Mouse (Mus musculus) adrenal gland, adult (tissue): ENCODE data around the gene Traf3ip1.

ENCODE experiments used
- DNase-seq, 2 experiments: peaks; one replicate each; pipeline ENCODE4 v3.0.0; 2022 to 2023; ENCODE audit warnings: low spot score in 1 of 2; ENCODE audit not compliant: inconsistent age in 2 of 2

The Traf3ip1 gene

DNA sequence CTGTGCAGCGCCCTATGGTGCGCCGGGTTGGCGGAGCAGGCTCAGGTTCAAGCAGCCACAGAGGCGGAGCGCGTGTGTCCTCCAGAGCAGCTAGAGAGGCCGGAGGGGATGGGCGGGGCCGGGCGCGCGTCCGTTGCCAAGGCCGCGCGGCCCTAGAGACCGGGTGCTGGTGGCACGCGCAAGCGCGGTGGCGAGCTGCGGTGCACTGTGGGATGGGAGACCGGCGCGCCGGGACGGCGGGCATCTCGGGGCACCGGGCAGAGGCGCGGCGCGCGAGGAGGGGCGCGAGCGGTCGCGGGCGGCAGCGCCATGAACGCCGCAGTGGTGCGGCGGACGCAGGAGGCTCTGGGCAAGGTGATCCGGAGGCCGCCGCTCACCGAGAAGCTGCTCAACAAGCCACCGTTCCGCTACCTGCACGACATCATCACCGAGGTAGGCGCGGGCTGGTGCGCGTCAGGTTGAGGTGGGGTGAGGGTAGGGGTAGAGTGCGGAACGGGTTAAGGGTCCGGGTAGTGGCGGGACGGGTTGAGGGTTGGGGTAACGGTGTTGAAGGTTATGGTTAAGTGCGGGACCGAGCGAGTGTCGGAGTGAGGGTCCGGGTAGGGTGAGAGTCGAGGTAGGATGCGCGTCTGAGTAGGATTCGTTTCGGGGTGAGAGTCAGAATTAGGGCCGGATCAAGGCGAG is at the start of gene Traf3ip1:
Traf3ip1 (plus strand) TSS at position 191 of the 684 bp plus-strand sequence.
- peak; percentile 95 to 98 for DNase-seq

DNA sequence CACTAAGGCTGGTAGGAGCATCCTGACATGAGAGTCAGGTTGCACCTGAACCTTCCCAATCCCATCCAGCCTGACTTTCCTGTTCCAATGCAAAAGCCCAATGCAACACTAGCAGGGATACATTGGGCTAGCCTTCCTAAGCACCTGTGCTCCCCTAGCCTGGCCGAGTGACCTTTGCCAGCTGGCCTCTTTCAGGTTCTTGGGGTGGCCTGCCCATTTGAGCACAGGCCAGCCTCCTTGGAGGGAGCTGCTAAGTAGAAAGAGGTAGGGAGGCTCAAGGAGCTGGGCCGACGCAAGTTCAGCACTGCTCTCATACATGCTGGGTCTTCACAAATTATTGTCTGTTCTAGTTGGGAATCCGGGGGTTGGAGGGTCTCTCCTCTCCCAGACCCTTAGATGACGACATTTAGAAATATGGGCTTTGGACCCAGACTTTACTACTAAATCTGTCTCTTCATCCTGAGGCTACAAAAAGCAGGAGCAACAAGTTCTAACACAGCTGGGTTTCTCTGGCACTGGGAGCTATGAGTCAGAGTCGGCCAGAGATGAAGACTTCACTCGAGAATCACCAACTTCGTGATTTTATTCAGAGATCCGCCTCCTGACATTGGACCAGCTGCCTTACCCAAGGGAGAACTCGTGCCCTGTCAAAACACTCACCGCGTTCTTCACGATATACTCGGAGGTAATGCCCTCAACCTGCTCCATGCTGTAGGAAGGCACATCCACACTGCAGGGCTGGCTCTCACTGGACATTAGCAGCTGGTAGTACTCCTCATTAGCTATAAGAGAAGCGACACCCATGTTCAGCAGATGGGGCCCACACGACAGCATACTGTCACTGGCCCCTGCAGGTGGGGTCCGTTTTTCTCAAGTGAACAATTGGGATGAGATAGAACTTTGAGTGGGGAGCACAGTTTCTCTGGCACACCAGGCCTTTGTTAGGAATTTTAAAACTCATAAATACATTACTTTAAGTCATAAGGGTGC is 49.3 kb upstream of the Traf3ip1 start:
- peak; percentile 82 to 92 for DNase-seq

DNA sequence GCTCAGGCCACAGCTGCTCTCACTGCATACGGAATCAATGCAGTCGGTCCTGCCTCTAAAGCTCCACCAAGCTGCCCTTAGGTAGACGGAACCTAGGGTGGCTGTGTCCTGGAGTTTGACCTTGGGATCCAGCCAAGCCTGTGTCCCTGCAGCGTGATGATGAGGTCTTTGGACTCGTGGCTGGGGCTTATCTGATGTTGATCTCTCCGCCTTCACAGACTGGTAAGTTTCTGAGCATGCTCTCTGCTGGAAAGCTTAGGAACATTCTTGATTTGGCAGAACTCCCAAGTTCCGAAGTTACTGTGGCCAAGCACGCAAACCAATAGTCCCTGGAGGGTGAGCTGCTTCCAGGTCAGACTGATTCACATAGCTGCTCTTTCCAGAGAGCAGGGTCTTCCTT is 48.4 kb upstream of the Traf3ip1 start:
- peak; percentile 95 to 98 for DNase-seq

DNA sequence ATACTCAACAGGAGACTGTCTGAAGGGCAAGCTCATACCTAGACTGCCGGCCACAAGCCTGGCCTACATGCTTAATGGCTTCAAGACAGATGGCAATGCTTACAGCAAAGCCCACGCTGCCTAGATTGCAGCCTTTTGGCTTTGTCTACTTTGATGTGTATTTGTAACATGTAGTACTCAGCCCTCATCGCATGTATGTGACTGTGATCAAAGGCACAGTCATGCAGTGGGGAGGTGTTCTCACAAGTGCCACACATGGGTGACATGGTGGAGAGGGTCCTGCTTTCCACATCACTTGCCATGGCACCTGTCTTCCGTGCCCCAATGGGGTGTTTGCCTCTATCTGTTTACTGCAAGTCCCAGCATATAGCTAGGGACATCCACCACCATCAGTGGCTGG is 47.9 kb upstream of the Traf3ip1 start:
- DNase-seq = no peak

DNA sequence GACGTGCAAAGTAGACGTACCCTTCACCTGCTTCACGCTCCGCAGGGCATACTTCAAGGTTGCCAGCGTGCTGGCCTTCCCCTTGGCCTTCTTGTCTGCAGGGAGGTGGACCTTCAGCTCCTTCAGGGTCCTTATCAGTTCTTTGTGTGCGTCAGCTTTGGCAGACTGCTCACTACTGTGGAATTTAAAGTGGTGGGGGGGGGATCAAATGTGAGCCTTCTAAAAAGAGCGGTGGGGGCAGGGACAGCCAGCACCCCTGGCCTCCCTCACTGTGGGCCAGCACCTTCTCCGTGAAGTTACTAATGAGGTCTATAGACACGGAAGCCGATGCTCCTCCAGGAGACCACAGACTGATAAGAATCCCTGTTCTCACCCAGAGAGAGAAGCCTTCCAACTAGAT is 45.8 kb upstream of the Traf3ip1 start:
- peak; percentile 86 to 90 for DNase-seq

DNA sequence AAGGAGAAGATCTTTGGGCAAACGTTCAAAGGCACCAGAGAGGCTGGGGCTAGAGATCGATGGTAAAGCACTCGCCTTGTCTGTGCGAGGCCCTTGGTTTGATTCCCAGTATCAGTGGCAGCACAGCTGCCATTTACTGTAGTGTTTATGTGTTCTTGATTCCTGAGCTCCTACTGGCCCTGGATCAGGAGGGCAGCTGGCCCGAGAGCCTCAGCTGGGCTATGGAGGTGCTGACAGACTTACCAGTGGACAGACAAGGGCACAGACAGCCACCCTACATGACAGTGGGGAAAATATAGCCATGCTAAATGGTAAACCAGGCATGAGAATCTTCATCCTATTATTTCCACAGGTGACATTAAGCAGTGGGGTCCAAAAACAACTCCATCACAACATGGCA is 43.6 kb upstream of the Traf3ip1 start:
- DNase-seq = no peak

DNA sequence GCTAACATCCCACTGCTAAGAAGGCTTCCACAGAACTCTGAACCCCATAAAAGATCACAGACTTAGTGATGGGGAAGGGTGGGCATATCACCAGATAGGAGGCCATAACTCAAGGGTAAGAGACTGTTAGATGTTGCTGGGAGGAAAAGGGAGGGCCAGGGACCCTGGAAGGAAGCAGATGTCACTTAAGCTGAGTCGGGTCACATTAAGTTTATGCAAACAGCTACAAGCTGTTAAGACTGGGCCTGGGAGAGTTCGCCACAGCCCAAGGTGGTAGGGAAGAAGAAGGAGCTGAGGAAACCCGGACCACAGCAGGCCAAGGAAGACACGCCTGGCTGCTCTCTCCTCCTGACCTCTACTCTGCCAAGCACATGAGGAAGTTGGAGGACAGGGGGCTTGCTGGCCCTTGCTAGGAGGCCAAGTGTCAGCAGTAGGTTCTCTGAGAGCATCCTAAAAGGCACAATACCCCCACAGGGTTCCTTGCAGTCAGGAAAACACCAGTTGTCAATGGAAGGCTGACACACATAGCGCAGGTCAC is 42.8 kb upstream of the Traf3ip1 start:
- no peak for DNase-seq

DNA sequence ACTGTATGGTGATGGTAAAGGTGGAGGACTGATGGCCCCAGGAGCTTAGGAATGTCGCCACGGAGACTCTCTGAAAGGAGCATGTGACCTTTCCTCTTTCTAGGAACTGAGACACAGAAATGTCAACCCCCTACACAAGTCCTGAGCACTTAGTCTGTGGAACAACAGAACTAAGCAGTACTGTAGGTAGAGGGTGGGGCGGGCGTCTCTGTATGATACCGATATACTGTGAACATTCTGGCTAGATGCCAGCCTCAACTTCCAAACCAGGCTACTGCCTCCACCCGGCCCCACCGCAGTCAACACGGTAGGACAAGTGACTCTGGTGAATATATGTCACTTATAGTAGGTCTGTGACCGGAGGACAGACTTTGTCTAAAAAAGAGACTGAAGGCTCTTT is 40.5 kb upstream of the Traf3ip1 start:
- DNase-seq = peak; percentile 26 to 50

DNA sequence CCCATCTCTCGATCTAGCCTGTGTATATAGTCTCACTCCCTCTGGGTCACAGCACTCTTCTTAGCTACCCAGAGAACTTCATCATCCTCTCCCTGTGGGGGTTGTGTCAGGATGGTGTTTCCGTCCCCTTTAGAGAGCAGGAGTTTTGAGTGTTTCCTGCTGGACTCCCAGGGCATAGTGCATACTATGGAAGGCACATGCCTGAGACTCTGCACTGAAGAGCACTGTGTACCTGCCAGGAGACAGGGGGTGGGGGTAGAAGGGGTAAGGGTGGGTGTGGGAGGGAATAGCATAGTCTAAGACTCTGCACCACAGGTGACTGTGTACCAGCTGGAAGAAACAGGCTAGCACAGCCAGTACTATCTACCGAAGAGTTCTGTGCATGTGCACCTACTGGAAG is 40.1 kb upstream of the Traf3ip1 start:
- DNase-seq = peak in 1 of 2 experiments; percentile 4

DNA sequence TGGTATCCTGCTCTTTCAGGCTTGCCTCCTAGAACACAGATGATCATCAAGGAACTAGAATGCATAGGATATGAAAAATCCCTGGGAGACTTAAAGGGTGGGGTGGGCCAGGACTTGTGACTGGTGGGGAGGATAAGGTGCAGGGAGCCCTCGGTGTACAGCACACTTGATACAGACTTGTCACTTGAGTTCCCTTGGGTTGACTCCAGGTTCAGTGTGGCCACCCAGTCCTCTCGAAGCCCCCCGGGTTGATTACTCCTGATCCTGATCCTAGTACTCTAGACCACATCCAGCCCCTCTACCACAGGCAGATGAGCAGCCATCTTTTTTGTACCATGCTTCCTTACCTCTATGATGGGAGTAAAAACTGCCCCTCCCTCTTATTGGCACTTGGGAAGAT is 39.5 kb upstream of the Traf3ip1 start:
- peak in 1 of 2 experiments; percentile 11 for DNase-seq

DNA sequence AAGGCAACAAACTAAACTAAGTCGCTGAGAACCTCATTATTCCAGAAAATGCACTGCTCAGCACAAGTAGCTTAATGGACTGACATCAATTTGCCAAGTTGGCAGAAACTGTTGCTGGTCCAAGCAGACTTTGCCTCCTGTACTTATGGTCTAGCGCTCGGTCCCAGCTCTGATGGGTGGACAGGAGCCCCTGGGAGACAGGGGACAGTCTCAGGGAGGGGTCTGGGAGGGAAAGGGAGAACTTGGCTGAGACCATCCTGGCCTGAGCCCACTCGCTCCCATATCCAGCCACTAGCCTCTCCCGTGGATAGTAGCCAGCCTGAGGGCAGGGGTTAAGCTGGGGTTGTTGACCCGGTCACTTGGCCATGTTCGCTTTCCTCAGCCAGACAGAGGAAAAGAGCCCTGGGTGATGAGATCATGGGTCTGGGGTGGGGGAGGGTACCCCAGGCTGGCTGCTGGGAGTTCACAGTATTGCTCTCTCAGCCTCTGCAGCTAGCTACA is 38.7 kb upstream of the Traf3ip1 start:
- peak; percentile 74 to 89 for DNase-seq

DNA sequence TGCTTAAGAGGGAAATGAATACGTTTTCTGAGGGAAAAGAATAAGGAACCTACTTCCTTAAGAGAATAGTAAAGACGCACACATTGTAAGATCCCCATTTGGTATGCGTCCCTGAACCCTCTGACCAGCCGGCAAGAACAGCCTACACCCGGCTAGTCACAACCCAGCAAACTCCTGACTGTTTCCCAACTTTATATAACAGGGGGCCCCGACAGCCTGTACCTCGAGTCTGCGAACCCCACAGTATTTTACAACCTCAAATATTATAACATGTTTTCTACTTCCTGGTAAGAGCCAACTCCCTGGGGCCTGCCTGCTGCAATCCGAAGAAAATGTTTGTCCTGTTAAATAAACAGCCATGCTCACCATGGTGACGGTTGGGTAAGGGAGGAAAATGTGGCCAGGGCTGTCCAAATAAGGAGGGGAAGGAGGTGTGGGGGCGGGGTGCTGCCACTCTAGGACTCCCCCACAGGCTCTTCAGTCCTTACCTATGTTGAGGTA is 38.1 kb upstream of the Traf3ip1 start:
- peak; percentile 74 to 91 for DNase-seq

DNA sequence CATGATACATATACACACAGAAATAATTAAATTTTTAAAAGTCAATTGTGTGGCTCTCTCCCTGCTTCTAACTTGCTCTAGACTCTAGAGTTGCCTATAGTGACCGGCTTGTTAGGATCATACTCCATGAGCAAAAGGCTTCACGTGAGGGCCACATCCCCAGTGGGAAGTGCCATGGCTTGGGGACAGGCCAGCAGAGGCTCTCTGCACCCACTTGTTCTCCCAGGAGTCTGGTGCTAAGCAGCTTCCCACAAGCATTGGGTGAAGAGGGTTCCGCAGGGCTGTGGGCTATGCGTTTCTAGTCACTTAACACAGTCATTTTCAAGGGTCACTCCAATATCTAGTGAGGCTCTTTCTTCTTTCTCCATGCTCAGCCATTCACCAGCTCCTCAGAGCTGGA is 37.3 kb upstream of the Traf3ip1 start:
- peak; percentile 31 to 75 for DNase-seq

DNA sequence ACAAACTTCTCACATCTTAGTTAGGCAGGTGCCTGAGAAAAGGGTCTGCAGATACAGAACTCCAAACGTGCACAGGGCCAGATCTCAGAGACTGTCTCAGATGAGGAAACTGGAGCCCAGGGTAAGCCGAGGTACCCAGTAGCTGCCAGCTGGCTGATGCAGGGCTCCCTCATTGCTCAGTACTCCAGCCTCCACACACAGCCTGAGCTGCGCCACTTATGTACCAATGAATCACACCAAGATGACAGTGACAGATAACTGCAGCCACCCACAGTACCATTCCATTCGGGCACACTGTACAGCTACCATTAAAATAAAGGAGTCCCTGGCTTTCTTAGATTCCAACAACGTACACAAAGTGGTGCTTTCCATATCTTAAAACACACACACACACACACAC is 36.7 kb upstream of the Traf3ip1 start:
- DNase-seq = peak; percentile 86 to 93

DNA sequence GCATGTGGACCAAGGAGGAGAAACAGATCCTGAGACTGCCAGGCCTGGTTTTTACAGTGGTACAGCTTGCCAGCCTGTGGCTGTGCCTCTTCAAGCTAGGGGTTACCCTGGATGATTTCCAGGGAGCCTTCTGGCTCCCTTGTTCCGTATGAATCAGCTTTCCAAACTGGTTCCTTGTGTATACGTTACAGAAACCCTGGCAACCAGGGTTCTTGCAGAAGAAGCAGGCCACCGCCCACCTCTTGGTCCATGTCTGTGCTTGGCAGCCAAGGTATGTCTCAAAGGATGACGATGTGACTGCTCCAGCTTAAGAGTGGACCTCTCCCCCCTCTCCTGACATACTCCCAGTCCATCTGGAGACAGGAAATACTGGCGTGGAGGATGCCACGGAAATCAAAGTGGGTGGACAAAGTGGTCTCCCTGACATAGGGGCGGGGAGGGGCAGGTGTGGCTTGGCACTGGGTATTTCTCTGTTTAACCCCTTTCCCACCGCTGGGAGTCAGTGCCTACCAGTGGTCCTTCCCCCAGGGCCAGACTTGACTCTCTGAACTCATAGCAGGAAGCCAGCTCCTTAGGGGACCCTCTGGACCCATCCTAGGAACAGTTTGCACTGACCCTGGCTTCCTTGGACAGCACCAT is 36.1 kb upstream of the Traf3ip1 start:
- DNase-seq = peak; percentile 75 to 91

DNA sequence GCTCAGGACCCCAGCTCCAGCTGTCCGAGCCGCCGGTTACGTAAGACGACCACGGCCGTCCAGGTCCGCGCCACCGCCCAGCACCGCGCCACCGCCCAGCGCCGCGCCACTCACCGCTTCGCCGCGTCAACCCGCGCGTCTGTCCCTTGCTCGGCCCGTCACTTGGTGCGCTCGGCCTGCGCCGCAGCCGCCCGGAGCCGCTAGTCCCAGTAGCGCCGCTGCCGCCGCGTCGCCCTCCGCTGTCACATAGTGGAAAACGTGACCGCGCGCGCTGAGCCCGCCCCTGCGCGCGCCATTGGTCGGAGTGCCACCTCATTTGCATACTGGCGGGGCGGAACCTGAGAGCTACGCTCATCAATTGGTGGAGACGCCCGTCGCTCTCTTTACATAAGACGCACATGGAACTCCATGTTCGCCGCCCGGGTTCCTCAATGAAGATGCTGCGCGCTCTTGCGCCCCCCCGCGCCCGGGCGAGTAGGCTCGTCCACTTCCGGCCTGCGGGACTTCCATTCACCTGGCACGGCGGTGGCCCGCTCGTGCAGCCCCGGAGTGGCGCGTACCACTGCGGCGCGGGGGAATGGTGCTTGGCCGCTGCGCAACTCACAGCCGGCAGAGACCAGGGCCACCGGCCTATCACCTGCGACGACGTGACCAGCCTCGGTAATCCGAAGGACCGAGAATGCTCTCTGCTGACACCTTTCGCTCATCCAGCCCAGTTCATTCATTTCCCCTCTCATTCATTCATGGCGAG is 35.2 kb upstream of the Traf3ip1 start, which contains the start of gene Per2:
Per2 (minus strand) TSS at position 266 of the 751 bp plus-strand sequence.
- DNase-seq = peak; percentile 99 to 100

DNA sequence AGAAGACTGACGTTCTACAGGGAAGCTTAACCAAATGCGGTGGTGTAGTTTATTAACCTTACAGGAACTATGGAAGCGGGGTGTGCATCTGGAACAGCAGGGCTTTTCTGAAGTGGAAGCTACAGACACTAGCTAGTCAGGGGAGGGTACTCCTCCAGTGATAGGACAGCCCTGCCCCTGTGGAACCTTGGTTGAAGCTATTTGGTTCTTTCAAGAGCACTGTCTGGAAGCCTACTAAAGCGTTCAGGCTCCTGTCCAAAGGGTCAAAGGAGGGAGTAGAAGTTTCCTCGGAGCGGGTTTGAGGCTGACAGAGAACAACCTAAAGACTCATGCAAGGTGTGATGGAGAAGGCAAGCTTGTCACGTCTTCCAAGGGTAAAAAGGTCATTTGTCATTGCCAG is 34.4 kb upstream of the Traf3ip1 start:
- peak in 1 of 2 experiments; percentile 33 for DNase-seq

DNA sequence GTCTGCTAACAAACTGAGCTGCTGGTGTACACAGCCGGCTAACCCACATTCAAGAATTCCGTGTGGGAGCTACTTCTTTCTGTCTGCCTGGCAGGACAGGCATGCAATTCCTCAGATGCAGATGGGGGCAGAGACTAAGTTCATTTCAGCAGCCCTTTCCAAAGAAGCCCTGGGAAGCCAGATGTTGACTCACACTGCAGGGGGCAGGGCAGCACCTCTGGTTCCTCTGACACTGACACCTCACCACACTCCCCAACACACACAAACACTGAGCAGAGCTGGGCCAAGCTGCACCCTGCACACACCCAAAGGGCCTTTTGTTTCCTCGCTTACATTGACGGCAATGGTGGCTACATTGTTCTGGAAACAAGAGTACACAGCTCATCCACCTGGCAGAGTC is 33.9 kb upstream of the Traf3ip1 start:
- DNase-seq = peak; percentile 66 to 82

DNA sequence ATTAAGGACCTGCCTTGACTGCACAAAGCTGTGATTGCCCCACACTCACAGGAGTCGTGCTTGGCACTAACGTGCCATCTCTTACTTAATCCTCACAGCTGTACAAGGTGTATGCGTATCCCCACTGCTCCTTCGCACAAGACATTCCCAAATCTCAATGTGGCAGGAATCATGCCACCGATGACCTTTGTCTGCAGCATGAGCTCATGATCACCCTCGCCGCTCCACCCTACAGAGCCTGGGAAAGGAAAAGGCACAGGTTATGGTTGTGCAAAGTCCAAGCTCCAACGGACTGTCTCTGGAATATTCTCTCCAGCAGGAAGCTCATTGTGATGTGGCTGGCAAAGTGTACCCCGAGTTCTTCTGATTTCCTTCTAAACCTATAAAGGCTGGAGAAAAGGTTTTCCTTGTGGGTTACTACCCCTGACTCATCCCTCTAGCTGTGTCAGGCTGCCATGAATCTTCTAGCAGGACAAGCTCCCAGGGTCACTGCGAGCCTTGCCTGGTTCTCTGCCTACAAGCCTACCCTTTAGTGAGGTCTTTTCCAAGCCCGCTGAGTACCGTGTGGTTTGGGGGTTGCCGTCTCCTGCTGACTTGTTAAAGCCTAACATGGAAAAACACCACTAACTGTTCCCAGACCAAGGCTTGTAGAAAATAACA is 31.0 kb upstream of the Traf3ip1 start:
- peak; percentile 88 to 93 for DNase-seq
